Mouse (Mus musculus): Measurements from ENCODE around the gene D230025D16Rik. TPM values are rescaled to one million over a fixed set of nuclear protein-coding genes. Genes with fewer than 3 reads are reported as not detected.
"Not testable (repeated sequence)": the region's sequence is repeated elsewhere in the genome, so short reads cannot be mapped to it uniquely, and the experiment has no call there.

The D230025D16Rik gene
- total RNA-seq (2014; rRNA removed) = 33.6 and 36.7 TPM in 2 replicates
- polyA plus RNA-seq (2015; fragmentation: Nextera tagmentation; extraction: Ambion mirVana) = 24.6 and 28.3 TPM in 2 replicates

DNA sequence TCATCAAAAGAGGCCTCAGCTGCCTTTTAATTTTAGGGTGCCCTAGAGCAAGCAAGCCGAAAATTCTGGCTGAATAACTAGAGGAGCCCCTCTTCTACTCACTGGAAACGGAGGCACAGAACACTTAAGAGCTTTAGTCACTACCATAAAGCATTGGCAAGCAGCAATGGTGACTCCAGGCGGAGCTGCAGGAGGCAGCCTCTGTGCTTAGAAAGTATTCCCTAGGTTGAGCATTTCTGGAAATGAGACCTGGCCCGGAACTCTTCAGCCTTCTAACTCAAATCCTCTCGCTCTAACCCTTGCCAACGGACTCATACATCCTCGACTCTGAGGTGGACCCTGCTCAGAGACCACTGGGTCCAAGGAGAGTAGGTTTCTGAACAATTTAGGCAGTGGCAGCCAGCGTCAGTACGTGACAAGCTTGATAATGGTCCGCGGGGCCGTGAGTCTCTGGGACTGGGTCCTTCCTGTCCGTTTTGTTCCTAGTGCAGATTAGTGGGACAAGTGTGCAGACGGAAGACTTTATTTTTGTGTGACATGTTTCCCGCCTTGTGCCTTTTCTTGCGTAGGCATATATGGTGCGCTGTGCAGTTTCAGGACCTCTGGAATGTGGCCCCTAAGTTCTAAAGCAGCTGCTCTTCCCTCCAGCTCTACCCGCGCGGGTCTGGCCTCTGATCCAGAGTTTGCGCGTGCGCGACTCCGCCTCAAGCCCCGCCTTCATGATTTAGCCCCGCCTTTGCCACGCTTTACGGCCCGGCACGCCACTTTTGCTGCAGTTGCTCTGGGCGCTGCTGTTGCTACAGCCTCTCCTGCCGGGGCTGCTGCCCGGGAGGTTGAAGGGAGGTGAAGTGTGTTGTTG, at the start of gene D230025D16Rik:
TSS of gene D230025D16Rik (plus strand) at position 733 of the 859 bp plus-strand sequence.
- Histone ChIP-seq H3K4me1 (ENCODE audit: insufficient read depth, low read length) (peaks cover 9% of the 10 kb centered on the region), H3K36me3 (ENCODE audit: insufficient read depth, low read length) (no peaks in the 10 kb centered on the region), H3K4me3 (ENCODE audit: low read depth, low read length) (peak within 1 kb of the TSS; percentile 96), H3K27ac (ENCODE audit: low read depth, low read length) (peak within 1 kb of the TSS; percentile 80), H3K27me3 (ENCODE audit: insufficient read depth, low read length) (no peaks in the 10 kb centered on the region), H3K9ac (replicated peaks; ENCODE audit: low read length, poor library complexity, severe bottlenecking) (peak within 1 kb of the TSS; percentile 91), H3K9me3 (ENCODE audit: low read length) (no peaks in the 10 kb centered on the region), H3K4me2 (ENCODE audit: low read depth, low read length, poor library complexity, severe bottlenecking) (peak within 1 kb of the TSS; percentile 68)
- WGBS = 2% methylated on average over 34 of the region's 34 CpGs
- DNase-seq (ENCODE audit: low spot score) = peak; percentile 96
- ATAC-seq (ENCODE audit: low FRiP score) = peak; percentile 95
- no peak for TF ChIP-seq CTCF (IDR thresholded peaks at IDR 0.05)

DNA sequence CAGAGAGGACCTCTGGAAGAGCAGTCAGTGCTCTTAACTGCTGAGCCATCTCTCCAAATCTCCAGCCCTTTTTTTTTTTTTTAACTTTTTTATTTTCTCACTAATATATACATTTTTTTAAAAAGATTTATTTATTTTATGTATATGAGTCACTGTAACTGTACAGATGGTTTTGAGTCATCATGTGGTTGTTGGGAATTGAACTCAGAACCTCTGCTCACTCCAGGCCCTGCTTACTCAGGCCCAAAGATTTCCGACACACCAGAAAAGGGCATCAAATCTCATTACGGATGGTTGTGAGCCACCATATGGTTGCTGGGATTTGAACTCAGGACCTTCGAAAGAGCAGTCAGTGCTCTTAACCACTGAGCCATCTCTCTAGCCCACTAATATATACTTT, 49.7 kb upstream of the D230025D16Rik start:
- not testable (repeated sequence) for H3K4me2 ChIP-seq (ENCODE audit: low read depth, low read length, poor library complexity, severe bottlenecking); H3K9ac ChIP-seq (replicated peaks; ENCODE audit: low read length, poor library complexity, severe bottlenecking); H3K4me1 ChIP-seq (ENCODE audit: insufficient read depth, low read length); DNase-seq (ENCODE audit: low spot score); H3K27me3 ChIP-seq (ENCODE audit: insufficient read depth, low read length); H3K27ac ChIP-seq (ENCODE audit: low read depth, low read length); H3K4me3 ChIP-seq (ENCODE audit: low read depth, low read length); ATAC-seq (ENCODE audit: low FRiP score); H3K36me3 ChIP-seq (ENCODE audit: insufficient read depth, low read length); H3K9me3 ChIP-seq (ENCODE audit: low read length)
- 95% methylated on average over 3 of the region's 3 CpGs for WGBS

DNA sequence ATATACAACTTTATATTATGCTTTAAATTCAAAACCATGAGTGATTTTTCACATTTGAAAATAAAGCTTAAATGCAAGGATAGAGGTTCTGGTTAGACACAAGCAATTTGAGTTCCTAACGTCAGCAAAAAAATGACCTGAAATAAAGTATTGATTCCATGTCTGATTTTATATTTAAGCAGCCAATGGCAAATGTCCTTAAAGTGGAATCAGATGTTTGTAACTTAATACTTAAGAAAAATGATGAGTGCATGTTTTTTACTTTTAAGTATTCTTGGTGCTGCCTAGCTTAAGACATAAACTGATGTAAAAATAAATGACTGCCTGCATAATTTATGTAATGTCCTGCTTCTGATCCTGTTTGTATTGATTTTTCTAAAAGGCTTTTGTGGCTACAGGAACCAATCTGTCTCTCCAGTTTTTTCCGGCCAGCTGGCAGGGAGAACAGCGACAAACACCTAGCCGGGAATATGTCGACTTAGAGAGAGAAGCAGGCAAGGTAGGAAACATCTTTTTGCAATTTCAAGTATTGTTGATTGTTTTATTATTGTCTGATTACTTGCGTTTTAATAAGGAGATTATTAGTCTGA, 46.6 kb upstream of the D230025D16Rik start:
- Histone ChIP-seq H3K4me1 (ENCODE audit: insufficient read depth, low read length) (0 out of 2 replicates have a peak, but pooled peaks cover under 1% of the 10 kb centered on the region), H3K36me3 (ENCODE audit: insufficient read depth, low read length) (no peaks in the 10 kb centered on the region), H3K27me3 (ENCODE audit: insufficient read depth, low read length) (no peaks in the 10 kb centered on the region), H3K4me3 (ENCODE audit: low read depth, low read length) (no peak overlapping the region), H3K4me2 (ENCODE audit: low read depth, low read length, poor library complexity, severe bottlenecking) (no peak overlapping the region), H3K9me3 (ENCODE audit: low read length) (no peaks in the 10 kb centered on the region), H3K27ac (ENCODE audit: low read depth, low read length) (no peak overlapping the region), H3K9ac (replicated peaks; ENCODE audit: low read length, poor library complexity, severe bottlenecking) (no peak overlapping the region)
- TF ChIP-seq CTCF (IDR thresholded peaks at IDR 0.05) = no peak
- 82% methylated on average over 6 of the region's 6 CpGs for WGBS
- ATAC-seq (ENCODE audit: low FRiP score) = no peak
- no peak for DNase-seq (ENCODE audit: low spot score)

DNA sequence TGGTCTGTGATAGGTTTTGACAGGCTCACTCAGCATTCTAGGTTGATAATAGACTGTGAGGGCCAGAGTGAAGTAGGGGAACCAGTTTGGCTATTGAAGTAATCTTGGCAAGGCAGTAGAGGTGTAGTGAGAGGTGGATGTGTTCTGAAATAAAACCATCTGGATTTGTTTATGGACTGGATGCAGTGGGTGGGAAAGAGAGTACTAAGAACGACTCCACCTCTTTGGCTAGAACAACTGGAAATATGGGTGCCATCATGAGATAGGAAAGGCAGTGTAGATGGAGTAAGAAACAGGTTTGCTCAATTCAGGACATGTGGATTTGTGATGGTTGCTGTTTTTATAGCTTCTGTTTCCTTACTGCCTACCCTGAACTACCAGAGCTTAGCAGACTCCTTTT, 42.7 kb upstream of the D230025D16Rik start:
- DNase-seq (ENCODE audit: low spot score) (no peak), ATAC-seq (ENCODE audit: low FRiP score) (no peak)
- H3K9me3 ChIP-seq (ENCODE audit: low read length) = no peaks in the 10 kb centered on the region
- 82% methylated on average over 1 of the region's 1 CpGs for WGBS
- H3K4me3 ChIP-seq (ENCODE audit: low read depth, low read length) = no peak overlapping the region
- H3K4me2 ChIP-seq (ENCODE audit: low read depth, low read length, poor library complexity, severe bottlenecking) = no peak overlapping the region
- H3K9ac ChIP-seq (replicated peaks; ENCODE audit: low read length, poor library complexity, severe bottlenecking) = no peak overlapping the region
- no peak for TF ChIP-seq CTCF (IDR thresholded peaks at IDR 0.05)
- no peaks in the 10 kb centered on the region for H3K36me3 ChIP-seq (ENCODE audit: insufficient read depth, low read length)
- no peaks in the 10 kb centered on the region for H3K4me1 ChIP-seq (ENCODE audit: insufficient read depth, low read length)
- H3K27ac ChIP-seq (ENCODE audit: low read depth, low read length) = no peak overlapping the region
- no peaks in the 10 kb centered on the region for H3K27me3 ChIP-seq (ENCODE audit: insufficient read depth, low read length)

DNA sequence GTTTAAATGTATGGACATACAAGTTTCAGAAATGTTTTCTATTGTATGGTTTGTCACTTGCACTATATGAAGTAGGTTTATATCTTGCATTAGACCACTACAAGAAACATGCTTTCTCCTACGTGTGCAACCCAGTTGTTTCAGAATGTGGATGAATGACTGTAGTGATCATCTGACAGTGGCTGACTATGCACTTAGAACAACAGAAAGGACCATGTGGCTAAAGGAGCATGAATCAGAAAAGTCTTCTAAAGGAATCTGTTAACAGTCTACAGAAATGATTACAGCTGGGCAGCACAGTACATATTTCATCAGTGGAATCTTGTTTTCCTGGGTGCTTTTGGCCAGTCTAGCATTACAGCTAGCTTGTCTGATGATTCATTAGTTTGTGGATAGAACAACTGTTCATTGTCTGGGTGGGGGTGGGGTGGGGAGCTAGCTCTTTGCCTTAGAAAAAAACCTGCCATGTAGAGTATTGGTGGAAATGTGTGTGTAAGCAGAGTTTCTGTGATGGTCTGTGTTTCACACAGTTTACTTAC, 38.4 kb upstream of the D230025D16Rik start:
- 73% methylated on average over 1 of the region's 1 CpGs for WGBS
- Histone ChIP-seq H3K27ac (ENCODE audit: low read depth, low read length) (no peak overlapping the region), H3K27me3 (ENCODE audit: insufficient read depth, low read length) (no peaks in the 10 kb centered on the region), H3K9ac (replicated peaks; ENCODE audit: low read length, poor library complexity, severe bottlenecking) (no peak overlapping the region), H3K4me2 (ENCODE audit: low read depth, low read length, poor library complexity, severe bottlenecking) (no peak overlapping the region), H3K4me1 (ENCODE audit: insufficient read depth, low read length) (no peaks in the 10 kb centered on the region), H3K4me3 (ENCODE audit: low read depth, low read length) (no peak overlapping the region), H3K9me3 (ENCODE audit: low read length) (no peaks in the 10 kb centered on the region), H3K36me3 (ENCODE audit: insufficient read depth, low read length) (no peaks in the 10 kb centered on the region)
- TF ChIP-seq CTCF (IDR thresholded peaks at IDR 0.05) = no peak
- DNase-seq (ENCODE audit: low spot score) = no peak
- ATAC-seq (ENCODE audit: low FRiP score) = no peak

DNA sequence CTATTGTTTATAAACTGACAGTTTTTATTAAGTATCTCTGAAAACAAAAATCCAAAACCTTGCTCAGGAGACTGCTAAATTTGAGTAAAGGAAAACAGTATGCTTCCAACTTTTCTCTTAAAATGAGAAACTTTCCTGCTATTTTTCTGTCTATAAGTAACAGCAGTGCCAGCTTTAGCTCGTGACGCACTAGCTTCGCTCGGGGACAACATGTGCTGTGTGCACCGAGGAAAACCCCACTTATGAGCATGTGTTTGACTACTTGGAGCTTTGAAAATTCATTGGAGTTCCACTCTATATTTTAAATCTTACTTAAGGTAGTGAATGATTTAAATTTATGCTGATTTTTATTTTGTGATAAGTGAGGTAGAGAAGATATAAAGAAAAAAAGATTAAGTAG, 32.8 kb upstream of the D230025D16Rik start:
- Histone ChIP-seq H3K36me3 (ENCODE audit: insufficient read depth, low read length) (no peaks in the 10 kb centered on the region; the same call in 1 of the 2 replicates), H3K27me3 (ENCODE audit: insufficient read depth, low read length) (no peaks in the 10 kb centered on the region), H3K4me2 (ENCODE audit: low read depth, low read length, poor library complexity, severe bottlenecking) (no peak overlapping the region), H3K4me3 (ENCODE audit: low read depth, low read length) (no peak overlapping the region), H3K27ac (ENCODE audit: low read depth, low read length) (no peak overlapping the region), H3K4me1 (ENCODE audit: insufficient read depth, low read length) (no peaks in the 10 kb centered on the region), H3K9ac (replicated peaks; ENCODE audit: low read length, poor library complexity, severe bottlenecking) (no peak overlapping the region), H3K9me3 (ENCODE audit: low read length) (no peaks in the 10 kb centered on the region)
- WGBS = 96% methylated on average over 5 of the region's 5 CpGs
- no peak for ATAC-seq (ENCODE audit: low FRiP score)
- TF ChIP-seq CTCF (IDR thresholded peaks at IDR 0.05) = no peak
- no peak for DNase-seq (ENCODE audit: low spot score)
